Mouse (Mus musculus) thymus, postnatal 4 days (tissue): ENCODE data around the gene Wdr44.
"Not testable (repeated sequence)": the region's sequence is repeated elsewhere in the genome, so short reads cannot be mapped to it uniquely, and the experiment has no call there.

Source experiments
- DNase-seq: peaks from one replicate; pipeline ENCODE4 v3.0.0; 2021

Wdr44 gene

DNA sequence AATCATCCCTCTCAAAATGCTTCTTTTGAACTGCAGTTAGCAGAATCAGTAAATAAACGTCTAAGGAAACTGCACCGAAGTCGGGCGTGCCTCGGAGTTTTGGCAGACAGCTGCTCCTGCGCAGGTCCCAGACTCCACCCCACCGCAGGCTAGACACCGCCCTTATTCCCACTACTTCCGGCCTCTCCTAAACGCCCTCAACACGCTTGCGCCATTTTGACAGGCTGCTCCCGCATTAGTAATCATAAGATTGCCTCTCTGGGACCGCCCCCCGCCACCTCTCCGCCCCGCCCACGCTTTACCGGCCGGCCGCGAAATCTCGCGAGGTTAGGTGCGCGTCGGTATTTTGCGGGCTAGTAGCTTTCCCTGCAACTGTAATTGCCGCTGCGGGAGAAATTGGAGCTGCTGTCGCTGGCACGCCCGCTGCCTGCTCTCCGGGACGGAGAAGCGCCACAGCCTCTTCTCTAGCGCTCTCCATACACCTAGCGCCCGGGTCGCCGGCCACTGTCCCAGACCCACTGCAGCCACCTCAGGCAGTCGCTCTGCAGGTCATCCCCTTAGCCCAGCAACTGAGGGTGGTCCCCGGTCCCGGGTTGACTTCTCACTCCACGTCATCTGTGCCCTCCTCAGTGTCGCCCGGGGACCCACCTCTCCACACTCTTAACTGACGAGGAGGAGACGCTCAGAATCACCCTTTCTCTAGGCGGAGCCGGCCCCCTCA lies at the start of gene Wdr44:
Wdr44 (plus strand) TSS at position 330 of the 721 bp plus-strand sequence.
- peak; percentile 96 for DNase-seq

DNA sequence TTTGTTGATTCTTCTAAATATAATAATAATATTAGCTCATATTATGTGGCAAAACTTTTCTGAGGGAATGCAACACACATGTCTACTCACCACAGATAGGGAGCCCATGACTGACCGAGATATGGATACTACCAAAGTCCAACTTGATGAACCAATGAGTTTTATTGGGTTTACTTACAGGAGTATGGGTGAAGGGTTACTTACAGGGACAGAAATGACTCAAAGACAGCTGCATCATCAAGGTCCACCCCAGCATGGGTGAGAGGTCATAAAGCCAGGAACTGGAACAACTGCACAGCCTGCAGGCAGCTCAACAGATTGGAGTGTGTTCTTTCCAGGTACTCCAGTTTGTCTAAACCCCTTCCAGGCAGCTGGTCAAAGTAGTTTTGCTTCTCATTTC lies 44.5 kb upstream of the Wdr44 start:
- no peak for DNase-seq

DNA sequence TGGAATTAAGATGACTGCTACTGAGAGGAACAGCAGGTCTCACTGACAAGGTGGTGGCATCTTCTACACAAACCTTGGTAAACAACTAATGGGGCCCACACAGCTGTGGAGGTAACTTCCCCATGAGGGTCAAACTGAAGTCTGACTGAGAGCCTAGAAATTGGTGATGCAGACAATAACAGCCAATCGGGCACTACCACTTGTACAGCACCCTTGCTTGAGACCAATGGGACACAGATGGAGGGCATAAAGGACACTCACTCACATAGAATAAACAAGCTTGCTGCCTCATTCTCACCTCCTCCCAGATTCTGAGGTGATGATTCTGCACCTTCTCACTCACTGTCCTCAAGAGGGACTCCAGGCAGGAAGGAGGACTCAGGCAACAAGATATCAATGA lies 30.6 kb upstream of the Wdr44 start:
- DNase-seq: no peak

DNA sequence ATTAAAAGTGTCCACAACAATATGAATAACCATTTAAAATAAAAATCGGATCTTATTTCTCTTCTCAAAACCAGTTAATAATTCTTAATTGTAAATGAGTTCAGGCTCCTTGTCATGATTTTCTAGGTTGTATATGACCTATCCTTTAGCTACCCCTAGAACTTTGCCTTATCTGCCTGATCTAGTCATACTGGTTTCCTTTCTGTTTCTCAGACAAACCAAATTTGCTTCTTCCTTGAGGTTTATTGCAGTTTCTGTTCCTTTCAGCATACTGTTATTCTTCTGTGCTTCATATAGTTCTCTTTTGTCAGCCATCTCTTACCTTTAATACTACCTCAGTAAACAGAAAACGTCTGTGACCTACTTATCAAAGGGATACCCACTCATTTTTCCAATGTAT lies 19.7 kb upstream of the Wdr44 start:
- no peak for DNase-seq

DNA sequence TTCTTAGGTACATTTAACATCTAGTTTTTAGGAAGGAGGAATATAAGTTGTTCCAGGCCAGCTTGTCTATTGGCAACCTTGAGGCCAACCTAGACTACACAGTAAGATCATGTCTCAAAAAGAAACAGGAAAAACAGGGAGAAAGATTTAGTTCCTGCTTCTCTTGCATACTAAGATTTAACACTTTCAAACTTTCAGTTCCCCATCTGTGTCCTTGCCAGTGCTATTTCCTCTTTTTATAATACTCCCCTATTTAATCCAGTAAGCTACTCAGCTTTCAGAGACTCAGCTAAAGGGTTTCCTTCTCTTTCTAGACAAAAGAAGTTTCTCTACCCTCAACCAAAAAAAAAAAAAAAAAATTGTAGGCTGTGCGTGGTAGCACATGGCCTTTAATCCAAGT lies 17.4 kb upstream of the Wdr44 start:
- DNase-seq: no peak

DNA sequence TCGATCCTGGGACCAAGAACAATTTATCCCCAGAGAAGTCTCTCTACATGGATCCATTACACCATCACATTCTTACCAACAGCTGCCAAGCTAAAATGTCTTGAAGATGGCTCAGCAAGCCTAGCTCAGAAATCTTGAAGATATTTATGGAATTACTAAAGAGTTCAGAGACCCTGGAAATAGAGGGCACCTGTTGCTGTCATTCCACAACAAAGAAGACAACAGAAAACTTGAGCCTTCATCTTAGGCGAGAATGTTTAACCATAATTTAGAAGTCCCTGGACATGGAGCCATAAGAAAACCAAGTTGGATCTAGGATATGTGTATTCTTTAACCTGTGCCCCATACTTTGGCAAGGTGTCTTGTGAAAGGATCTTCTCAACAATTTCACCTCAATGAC lies 16.3 kb upstream of the Wdr44 start:
- DNase-seq: no peak

DNA sequence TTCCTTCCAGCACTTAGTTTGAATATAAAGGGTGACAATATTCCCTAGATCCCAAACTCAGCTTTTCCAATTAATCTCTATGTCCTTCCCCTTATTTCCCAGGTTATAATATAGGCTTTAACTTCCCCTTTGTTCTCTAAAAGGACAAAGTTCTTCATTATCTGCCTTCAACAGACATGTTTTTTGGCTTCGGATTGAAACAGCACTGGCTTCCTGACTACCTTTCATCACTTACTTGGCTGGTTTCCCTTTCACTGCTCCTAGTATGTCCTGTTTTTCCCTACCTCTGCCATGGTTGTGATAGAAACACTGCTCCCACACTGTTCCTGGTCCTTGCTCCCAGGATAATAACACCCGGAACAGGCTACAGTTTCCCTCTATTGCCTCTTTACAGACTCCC lies 15.3 kb upstream of the Wdr44 start:
- DNase-seq: no peak

DNA sequence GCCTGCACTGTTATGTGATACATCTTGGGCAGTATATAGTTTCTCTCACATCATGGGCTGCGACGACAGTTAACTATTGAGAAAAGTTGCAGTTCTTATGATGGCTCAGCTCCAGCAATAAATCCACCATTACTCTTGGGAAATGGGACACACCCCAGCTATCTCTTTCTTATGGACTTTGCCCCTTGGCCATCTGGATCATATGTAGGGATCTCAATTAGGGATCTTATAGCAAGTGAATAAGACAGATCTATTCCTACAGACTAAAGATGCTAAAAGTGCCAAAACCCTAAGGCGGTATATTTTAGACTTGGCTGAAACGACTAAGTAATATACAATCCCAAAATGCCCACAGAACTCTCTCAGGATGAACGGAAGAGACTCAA lies 522 bp upstream of the Wdr44 start:
- peak; percentile 3 for DNase-seq

DNA sequence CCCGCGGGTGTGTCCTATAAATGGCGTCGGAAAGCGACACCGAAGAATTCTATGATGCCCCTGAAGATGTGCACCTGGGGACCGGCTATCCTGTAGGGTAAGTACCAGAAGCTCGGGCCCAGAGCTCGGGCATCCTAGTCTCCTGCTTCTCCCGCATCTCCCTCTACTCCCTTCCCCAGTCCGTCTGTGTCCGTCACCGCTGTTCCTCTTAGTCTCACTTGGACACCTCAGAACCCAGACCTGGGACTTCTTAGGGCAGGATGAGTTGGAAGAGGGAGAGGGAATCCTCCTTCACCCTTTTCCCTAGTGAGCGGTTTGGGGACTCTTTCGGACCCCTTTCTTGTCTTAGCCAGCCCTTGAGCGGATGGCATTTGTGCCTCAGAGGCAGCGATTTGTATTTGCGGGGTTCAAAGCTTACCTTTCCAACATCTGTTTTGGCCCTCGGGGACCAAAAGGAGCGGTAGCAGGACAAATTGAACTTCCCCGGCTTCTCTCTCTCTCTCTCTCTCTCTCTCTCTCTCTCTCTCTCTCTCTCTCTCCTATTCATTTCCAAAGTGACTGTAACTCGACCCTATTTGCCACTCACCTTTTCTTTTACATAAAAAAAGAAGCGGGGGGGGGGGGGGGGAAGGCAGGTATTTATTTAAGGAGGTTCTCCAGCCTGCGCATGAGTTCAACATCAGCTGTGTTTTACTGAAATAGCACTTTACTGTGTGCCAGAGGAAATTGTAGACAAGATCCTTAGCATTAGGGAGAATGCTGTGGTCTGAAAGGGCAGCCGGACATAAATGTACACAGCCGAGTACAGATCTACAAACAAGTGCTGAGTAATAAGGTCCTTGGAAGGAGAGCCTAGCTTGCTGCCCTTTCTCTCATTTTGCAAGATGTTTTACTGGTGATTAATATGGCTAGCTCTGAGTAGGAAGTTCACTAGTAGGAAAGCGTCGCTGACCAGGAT lies 871 bp downstream of the Wdr44 start:
- no peak for DNase-seq

DNA sequence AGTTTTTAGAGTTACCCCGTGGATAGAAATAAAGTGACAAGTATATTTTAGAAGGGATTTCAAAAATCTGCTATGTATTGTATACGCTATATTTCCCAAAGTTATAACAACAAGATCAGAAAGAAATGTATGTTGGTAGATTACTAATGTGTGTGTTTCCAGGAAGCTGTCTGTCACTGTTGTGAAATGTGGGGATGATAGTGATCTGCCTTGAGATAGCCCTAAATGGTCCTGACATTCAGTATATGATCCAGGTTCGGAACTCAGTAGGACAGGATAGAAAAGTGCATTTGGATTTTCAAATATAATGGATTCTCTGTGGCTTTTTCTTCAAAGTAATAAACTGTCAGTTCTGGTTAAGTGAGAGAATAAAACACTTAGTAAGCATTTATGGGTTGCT lies 1.7 kb downstream of the Wdr44 start:
- no peak for DNase-seq

DNA sequence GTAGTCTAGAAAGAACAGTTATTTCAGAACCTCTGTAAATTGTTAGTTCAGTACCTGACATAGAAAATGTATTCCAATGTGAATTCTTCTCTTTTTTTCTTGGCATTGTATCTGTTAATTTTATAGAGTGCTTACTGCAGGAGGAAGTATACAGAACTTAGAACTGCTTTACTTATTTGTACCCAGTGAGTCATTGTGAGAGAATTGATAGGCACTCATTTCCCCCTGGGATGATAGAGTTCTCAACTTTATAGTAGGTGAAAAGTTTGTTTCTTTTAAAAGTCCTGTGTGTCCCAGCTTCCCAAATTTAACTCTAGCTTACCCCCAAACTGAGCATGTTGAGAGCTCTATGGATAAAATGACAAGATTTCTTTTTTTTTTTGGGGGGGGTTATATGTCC lies 2.3 kb downstream of the Wdr44 start:
- DNase-seq: no peak

DNA sequence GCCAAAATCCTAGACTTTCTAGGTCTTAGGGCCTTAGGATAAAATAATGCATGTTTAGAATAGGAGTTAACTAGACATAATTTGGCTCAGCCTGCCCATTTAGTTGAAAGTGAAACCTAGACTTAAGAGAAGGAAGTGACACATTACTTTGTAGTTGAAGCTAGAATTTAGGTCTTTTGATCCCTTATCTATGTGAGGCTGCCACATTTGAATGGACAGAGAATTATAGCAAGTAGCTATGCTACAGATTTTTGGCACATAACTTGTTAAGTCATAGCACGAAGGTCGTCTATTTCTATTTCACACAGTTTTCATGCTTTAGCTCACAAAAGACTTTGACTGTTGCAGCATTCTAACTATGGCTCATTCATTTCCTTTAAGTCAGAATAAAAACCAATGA lies 4.5 kb downstream of the Wdr44 start:
- DNase-seq: no peak

DNA sequence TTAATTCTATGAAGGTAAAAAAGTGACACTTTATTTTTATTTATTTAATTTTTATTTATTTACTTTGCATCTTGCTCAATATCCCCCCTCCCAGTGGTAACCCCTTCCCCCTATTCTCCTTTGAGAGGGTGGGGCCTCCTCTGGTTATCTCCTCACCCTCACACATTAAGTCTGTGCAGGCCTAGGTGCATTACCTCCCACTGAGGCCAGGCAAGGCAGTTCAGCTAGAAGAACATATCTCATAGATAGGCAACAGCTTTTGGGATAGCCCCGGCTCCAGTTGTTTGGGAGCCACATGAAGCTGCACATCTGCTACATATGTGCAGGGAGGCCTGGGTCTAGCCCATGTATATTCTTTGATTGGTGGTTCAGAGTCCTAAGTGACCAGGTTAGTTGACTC lies 6.2 kb downstream of the Wdr44 start:
- no peak for DNase-seq

DNA sequence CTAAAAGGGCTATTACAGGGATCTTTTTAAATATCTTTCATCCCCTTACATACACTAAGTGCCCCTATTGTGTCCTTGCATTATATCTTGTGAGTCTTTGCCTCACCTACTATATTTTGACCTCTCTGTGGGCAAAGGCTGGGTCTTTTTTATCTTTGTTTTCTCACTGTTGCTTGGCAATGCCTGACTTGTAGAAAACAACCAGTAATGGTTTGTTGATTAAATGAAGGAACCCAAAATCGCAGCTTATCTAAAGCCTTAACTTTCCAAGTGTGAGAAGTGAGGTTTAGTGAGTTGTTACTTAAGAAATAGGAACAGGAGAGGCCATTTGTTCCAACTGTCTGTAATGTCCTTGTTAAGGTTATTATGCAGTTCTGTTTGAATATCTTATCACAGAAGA lies 24.4 kb downstream of the Wdr44 start:
- DNase-seq: no peak

DNA sequence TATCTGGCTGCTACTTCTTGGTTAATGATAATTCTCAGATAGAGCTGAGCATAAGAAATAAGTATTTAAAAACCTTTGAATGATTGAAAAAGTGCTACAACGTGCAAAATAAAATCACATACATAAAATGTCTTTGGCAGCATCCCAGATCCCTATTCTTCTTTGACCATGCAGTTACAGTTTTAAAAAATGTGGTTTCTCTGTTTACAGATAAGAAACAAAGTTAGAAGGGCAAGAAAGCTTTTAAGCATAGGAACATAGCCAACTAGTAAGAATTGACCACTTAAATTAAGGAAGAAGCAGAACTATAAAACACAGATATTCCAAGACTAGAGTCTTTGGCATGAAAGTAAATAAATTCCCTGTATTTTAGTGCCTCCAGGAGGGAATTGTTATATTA lies 34.6 kb downstream of the Wdr44 start:
- DNase-seq: no peak

DNA sequence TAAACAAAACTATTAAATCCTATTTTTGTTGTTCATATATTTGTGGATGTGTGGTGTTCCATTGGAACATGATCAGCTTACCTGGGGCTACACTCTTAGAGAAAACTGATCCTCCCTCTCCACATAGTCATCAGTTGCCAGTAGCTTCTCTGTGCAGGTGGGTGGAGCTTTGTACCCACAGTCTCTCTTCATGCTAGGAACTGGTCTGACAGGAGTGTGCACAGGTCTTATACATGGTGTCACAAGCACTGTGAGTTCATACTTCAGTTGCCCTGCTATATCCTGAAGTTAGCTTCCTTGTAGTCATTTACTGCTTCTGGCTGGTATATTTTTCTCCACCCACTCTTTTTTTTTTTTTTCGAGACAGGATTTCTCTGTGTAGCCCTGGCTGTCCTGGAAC lies 61.8 kb downstream of the Wdr44 start:
- DNase-seq: no peak

DNA sequence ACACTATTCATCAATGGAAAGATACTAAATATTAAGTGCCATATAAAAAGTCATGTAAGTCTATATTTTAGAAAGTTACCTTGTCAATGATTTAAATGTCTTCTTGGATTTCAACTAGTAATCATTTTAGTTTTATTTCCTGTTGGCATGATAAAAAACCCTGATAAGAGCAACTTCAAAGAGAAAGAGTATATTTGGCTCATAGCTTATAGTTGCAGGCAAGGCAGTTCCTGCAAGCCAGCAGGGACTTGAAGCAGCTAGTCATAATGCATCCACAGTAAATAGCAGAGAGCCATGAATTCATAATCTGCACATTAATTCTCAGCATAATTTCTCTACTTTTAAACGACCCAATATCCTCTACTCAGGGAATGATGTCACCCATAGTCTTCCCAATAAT lies 75.0 kb downstream of the Wdr44 start:
- no peak for DNase-seq

DNA sequence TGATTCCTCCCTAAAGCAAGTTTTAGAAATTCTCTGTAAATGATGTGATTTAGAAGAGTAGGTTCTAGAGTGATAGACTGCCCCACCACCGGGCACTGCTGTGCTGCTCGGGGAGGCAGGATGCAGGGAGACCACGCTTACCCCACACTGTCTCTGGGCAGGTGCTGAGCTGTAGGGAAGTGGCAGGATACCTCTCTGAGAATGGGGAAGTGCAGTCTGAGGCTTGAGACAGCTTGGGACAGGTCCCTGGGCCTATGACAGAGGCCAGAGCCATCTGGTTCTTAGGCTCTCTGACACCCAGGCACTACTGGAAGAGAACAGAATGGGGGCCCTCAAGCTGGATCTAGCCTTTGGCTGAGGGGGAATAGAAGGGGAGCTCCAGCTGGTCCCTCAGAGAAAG lies 114.3 kb downstream of the Wdr44 start:
- no peak for DNase-seq

DNA sequence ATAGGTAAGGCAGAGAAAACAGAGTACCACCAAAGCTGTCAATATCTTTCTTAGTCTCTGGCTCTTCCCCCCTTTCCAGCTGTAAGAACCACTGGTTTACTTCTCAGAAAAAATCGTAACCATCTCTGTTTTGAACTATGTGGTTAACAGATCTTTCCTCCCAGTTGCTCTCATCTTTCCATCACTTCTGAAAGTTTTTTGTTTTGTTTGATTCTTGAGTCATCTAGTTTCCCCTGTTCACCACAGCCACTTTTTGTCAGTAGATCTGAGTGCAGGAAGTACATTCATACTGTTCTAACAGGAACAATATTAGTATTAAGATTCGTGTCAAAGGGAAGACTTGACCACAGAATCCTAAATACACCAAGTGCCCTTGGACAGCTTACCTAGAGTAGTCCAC lies 117.5 kb downstream of the Wdr44 start:
- no peak for DNase-seq

DNA sequence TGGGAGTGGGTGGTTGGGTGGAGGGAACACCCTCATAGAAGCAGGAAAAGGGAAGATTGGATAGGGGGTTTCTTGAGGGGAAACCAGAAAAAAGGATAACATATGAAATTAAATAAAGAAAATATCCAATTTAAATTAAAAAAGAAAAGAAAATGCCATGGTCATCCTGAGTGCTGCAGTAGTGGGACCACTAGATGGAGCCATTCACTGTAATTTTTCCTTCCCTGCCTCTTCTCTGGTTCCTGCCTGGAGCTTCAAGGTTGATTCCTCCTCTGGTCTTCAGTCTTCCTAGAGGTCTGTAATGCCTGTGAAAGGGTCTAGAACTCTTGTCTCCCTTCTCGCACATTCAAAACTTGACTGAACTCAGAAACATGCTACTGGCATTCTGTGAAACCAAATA lies 120.4 kb downstream of the Wdr44 start:
- DNase-seq: not testable (repeated sequence)

DNA sequence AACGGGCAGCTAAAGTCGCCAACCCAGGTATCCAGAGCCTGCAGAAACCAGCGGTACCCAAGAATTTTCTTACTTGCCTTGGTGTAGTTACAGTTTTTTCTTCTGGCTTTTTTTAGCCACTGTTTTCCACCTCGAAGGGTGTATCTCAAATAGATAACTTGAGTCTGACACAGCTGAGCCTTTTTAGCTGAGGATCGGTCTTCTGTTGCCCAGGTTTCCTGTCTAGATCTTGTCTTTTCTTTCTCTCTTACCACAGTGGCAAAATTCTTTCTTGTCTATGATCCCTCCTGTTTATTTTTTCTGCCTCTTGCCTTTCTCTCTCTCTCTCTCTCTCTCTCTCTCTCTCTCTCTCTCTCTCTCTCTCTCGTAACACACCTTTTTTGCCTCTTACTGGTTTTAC lies 130.0 kb downstream of the Wdr44 start:
- not testable (repeated sequence) for DNase-seq

DNA sequence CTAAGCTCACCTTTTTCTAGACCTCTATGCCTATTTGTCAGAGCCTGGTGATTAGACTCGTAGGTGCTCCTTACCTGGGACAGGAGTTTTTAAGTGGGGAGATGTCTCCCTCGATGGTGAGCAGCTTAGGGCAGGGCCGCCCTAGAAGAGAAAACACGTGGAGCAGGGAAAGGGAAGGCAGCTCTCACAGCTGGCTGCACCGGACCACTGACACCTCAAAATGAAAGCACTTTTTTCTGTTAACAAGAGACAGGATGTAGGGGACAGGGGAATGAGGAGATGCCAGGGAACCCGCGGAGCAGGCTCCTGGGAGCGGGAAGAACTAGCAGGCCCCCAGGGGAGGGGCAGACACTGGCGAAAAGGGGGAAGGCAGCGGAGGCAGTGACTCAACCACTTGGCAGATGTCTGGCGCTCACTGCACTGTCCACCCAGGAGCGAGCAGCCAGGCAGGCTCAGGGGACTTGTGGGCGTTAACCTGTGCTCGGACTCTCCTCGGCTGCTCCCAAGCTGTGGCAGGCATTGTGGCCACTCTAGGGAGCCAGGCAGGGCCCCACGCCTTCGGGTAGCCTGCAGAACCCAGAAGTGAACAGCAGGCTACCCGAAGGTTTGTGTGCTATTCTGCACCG lies 130.7 kb downstream of the Wdr44 start:
- no peak for DNase-seq

DNA sequence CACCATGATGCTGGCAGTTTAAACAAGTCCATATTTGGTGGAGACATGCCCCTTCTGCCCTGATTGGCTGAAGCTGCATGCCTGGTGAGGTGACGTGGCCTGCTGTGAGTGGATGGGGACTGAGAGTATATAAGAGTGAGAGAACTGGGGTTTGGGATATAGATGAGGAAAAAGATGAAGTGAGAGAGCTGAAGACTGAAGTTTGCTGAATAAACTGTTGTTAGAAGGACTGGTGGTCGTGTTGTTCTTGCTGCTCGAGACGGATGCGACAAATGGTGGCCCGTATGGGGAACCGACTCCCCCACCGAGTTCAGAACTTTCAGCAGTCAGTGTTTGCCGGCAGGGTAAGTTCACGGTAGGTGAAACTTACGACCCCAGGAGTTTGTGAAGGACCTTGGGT lies 140.9 kb downstream of the Wdr44 start:
- DNase-seq: not testable (repeated sequence)

DNA sequence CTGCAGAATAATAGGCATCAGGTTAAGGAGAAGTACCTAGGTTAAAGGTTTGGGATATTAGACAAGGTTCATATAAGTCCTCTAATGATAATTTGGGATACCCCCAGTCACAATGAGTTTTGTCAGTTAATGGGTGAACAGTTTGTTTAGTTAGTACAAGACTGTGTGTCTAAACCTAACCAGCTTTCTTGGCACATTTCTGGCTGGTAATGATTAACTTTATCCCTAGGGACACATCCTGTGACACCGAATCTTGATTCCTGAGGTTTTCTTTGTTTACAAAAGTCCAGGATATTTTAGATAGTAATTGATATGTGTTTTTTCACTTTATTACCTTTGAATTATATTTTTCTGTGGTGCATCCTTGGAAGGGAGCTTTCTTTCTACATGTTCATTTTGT lies 148.1 kb downstream of the Wdr44 start:
- DNase-seq: no peak
